15 mouse cellular contexts compared by ENCODE assay signal in genomic region chr16:67598841-67599240, GRCm38 (mm10). TPM values are rescaled to one million over a fixed set of nuclear protein-coding genes. Genes with fewer than 3 reads are reported as not detected.
DNase-seq lines count a peak whose midpoint lies in the region; ATAC-seq and TF ChIP-seq lines count a peak whose summit lies in the region.
"Had no signal": no experiment of that assay in that cellular context is flagged by ENCODE, and none has a peak within 500 bp of the region (broad histone marks: within the 10 kb centered on the region; RNA-seq: fewer than 3 reads in every experiment).

No protein-coding gene starts in this region.

- H3K4me2 ChIP-seq in forebrain, embryonic 14.5 days (ENCODE audit: low read length) = no peak overlapping the region
- H3K4me2 ChIP-seq: embryonic facial prominence, embryonic 15.5 days; hindbrain, embryonic 13.5 days; liver, embryonic 12.5 days had no signal

- 64% methylated on average over 4 of the region's 4 CpGs for WGBS in forebrain, embryonic 14.5 days
- 40% methylated on average over 4 of the region's 4 CpGs for WGBS in cerebellum, adult 2 months

- H3K9me3 ChIP-seq in forebrain, embryonic 14.5 days (replicated peaks; ENCODE audit: control insufficient read depth, low read length) = no peaks in the 10 kb centered on the region
- H3K9me3 ChIP-seq: embryonic facial prominence, embryonic 15.5 days; hindbrain, embryonic 13.5 days; limb, embryonic 10.5 days; liver, embryonic 12.5 days had no signal

- peak; percentile 24 to 48 for DNase-seq in cerebellum, postnatal 10 days
- DNase-seq in cerebellum, adult 18-20 months = no peak
- no peak for DNase-seq in left cerebral cortex, adult 2 months (ENCODE audit: extremely low spot score in 1 of 2, low spot score in 2 of 2)
- no peak for DNase-seq in left cerebral cortex, adult 18-20 months (ENCODE audit: low spot score in 2 of 2)
- DNase-seq in 3T3-L1 (ENCODE audit: low read depth, low spot score) = peak; percentile 10
- peak; percentile 49 for DNase-seq in forebrain, embryonic 14.5 days (ENCODE audit: low spot score)
- no peak for DNase-seq in lung, postnatal 25 days (ENCODE audit: low spot score)
- no peak for DNase-seq in cerebellum, adult 2 months
- DNase-seq: kidney, postnatal 14 days had no signal

- intact Hi-C loops in left cerebral cortex, adult 2 months (cut with DNase I) = no loop called here

- H3K9ac ChIP-seq in forebrain, embryonic 14.5 days (ENCODE audit: low read length) = no peak overlapping the region
- H3K9ac ChIP-seq: embryonic facial prominence, embryonic 15.5 days; hindbrain, embryonic 13.5 days; liver, embryonic 12.5 days had no signal

- no peak overlapping the region; the same call in 1 of the 2 replicates for H3K4me3 ChIP-seq in left cerebral cortex, adult 2 months
- no peak overlapping the region for H3K4me3 ChIP-seq in forebrain, embryonic 14.5 days (ENCODE audit: low read depth, low read length)
- no peak overlapping the region for H3K4me3 ChIP-seq in cerebellum, adult 2 months (replicated peaks; ENCODE audit: insufficient read depth, low read depth, low read length)
- H3K4me3 ChIP-seq: embryonic facial prominence, embryonic 15.5 days; hindbrain, embryonic 13.5 days; limb, embryonic 10.5 days; liver, embryonic 12.5 days had no signal

- no peaks in the 10 kb centered on the region for H3K27me3 ChIP-seq in forebrain, embryonic 14.5 days (replicated peaks; ENCODE audit: control insufficient read depth, insufficient read depth, low read length)
- H3K27me3 ChIP-seq in cerebellum, adult 2 months (ENCODE audit: control insufficient read depth, insufficient read depth, low read length) = no peaks in the 10 kb centered on the region
- H3K27me3 ChIP-seq: embryonic facial prominence, embryonic 15.5 days; hindbrain, embryonic 13.5 days; liver, embryonic 12.5 days had no signal

- no peak for ATAC-seq in forebrain, embryonic 14.5 days
- ATAC-seq: intestine, postnatal 0 days; liver, embryonic 12.5 days had no signal

- no peaks in the 10 kb centered on the region for H3K4me1 ChIP-seq in forebrain, embryonic 14.5 days (ENCODE audit: control insufficient read depth, insufficient read depth, low read length)
- H3K4me1 ChIP-seq in cerebellum, adult 2 months (ENCODE audit: control insufficient read depth, insufficient read depth, low read length) = no peaks in the 10 kb centered on the region
- H3K4me1 ChIP-seq: embryonic facial prominence, embryonic 15.5 days; hindbrain, embryonic 13.5 days; limb, embryonic 10.5 days; liver, embryonic 12.5 days had no signal

- H3K27ac ChIP-seq in left cerebral cortex, adult 2 months = peak overlapping the region; percentile 32; the same call in 1 of the 2 replicates
- H3K27ac ChIP-seq in forebrain, embryonic 14.5 days (ENCODE audit: low read depth, low read length) = no peak overlapping the region
- no peak overlapping the region for H3K27ac ChIP-seq in cerebellum, adult 2 months (ENCODE audit: insufficient read depth, low read length)
- H3K27ac ChIP-seq: embryonic facial prominence, embryonic 15.5 days; hindbrain, embryonic 13.5 days; limb, embryonic 10.5 days; liver, embryonic 12.5 days had no signal

- TF ChIP-seq CTCF in left cerebral cortex, adult 2 months (IDR thresholded peaks at IDR 0.05) = no peak
- no peak for TF ChIP-seq CTCF in cerebellum, adult 2 months (IDR thresholded peaks at IDR 0.05; ENCODE audit: borderline replicate concordance, insufficient read depth, low read depth, low read length)

- no peak for TF ChIP-seq POLR2A in cerebellum, adult 2 months (IDR thresholded peaks at IDR 0.05; ENCODE audit: borderline replicate concordance, insufficient read depth, low read length)

- no peaks in the 10 kb centered on the region for H3K36me3 ChIP-seq in forebrain, embryonic 14.5 days (ENCODE audit: control insufficient read depth, insufficient read depth, low read length)
- H3K36me3 ChIP-seq: embryonic facial prominence, embryonic 15.5 days; hindbrain, embryonic 13.5 days; limb, embryonic 10.5 days; liver, embryonic 12.5 days had no signal

RNA-seq across cellular contexts. Expression of gene Cadm2, which starts 21.9 kb away (rescaled TPM):
- 100 to 1,000 TPM; 230 to 245 TPM for total RNA-seq in left cerebral cortex, adult 2 months (2021)
- total RNA-seq in left cerebral cortex, adult 18-20 months (2021) = 100 to 1,000 TPM; 192 to 198 TPM
- 13.4 and 24.2 TPM in 2 replicates for polyA plus RNA-seq in forebrain, embryonic 14.5 days (2014; fragmentation: Nextera tagmentation; extraction: Ambion mirVana)
- 47.7 and 49.8 TPM in 2 replicates for polyA plus RNA-seq in cerebellum, adult 2 months (2012; rRNA removed)
- total RNA-seq: megakaryocyte, adult 5-6 weeks had no signal

Comparison
In these comparisons a context has a peak if more than half of its experiments do, and no peak if none do; other contexts are left out.
1. DNase-seq: peak in cerebellum, postnatal 10 days (2 of 2), 3T3-L1 (single experiment) and forebrain, embryonic 14.5 days (single experiment); none in cerebellum, adult 18-20 months (0 of 2), left cerebral cortex, adult 2 months (0 of 2), left cerebral cortex, adult 18-20 months (0 of 2), lung, postnatal 25 days (single experiment) and cerebellum, adult 2 months (0 of 2).